Mouse (Mus musculus) left cerebral cortex, adult 2 months (tissue): ENCODE data around the gene Vpreb1. TPM values are rescaled to one million over a fixed set of nuclear protein-coding genes. Genes with fewer than 3 reads are reported as not detected.

Experiments used
- DNase-seq, 2 experiments: peaks; one replicate each; pipeline ENCODE4 v3.0.0; 2021 to 2022; ENCODE audit warnings: low spot score in 2 of 2, mixed read lengths in 1 of 2; ENCODE audit errors: extremely low spot score in 1 of 2
- H3K27ac ChIP-seq: fragments of 200-600 bp; 2 replicates; pipeline ENCODE4 v1.8.1; 2022
- H3K4me3 ChIP-seq: fragments of 200-600 bp; 2 replicates; pipeline ENCODE4 v1.8.1; 2022
- CTCF ChIP-seq: fragments of 200-600 bp; IDR thresholded peaks from 2 replicates; pipeline ENCODE4 v1.8.1; 2022; ENCODE audit warnings: antibody characterized with exemption, mild to moderate bottlenecking, moderate library complexity
- intact Hi-C: fragments of 180-260 bp; cut with DNase I; formaldehyde crosslinking; loops from one replicate; pipeline ENCODE4 v1.15.1; 2025
- total RNA-seq, 2 experiments: library from RNA; stranded (reverse); gene quantifications; 2 replicates each; pipeline ENCODE4 v1.2.3; 2021

Gene Vpreb1
- total RNA-seq, 2 experiments from 2014 or later = 0.63 TPM; not detected in 1

GRCm38 (mm10) chr16:16852411-16852810 is 18.2 kb downstream of the Vpreb1 start:
- H3K4me3 ChIP-seq = no peak overlapping the region
- H3K27ac ChIP-seq = no peak overlapping the region
- no peak for DNase-seq
- TF ChIP-seq CTCF = no peak
- intact Hi-C loops = no loop called here

- TF ChIP-seq CTCF = no peak; the same call in 1 of the 2 replicates
- intact Hi-C loops = no loop called here
- H3K27ac ChIP-seq = no peak overlapping the region
- no peak overlapping the region for H3K4me3 ChIP-seq
- DNase-seq = no peak
These were observed 21.4 kb downstream of the Vpreb1 start for GRCm38 (mm10) chr16:16849196-16849595.

- intact Hi-C loops = loop anchor here (2.0 kb wide), 1 partner anchor 21 kb away; no protein-coding TSS in a partner anchor
- no peak for TF ChIP-seq CTCF
These were observed 41.0 kb downstream of the Vpreb1 start for GRCm38 (mm10) chr16:16829671-16830070.

GRCm38 (mm10) chr16:16828757-16829615 is 41.7 kb downstream of the Vpreb1 start, which contains the start of gene Spag6l:
Gene Spag6l (minus strand): TSS chr16:16829456.
- Histone ChIP-seq H3K27ac (0 out of 2 replicates have a peak within 1 kb of the TSS, but pooled peaks have one; percentile 8), H3K4me3 (peak within 1 kb of the TSS; percentile 58)
- DNase-seq = peak; percentile 46 to 52
- peak; percentile 25 for TF ChIP-seq CTCF
- intact Hi-C loops = no loop called here

More at GRCm38 (mm10) chr16:16829671-16830070, 41.0 kb downstream of the Vpreb1 start:
- DNase-seq = no peak
- peak overlapping the region; percentile 58; the same call in 1 of the 2 replicates for H3K4me3 ChIP-seq
- no peak overlapping the region for H3K27ac ChIP-seq

- intact Hi-C loops = no loop called here
- Histone ChIP-seq H3K27ac (no peak overlapping the region), H3K4me3 (no peak overlapping the region)
- DNase-seq = no peak
- TF ChIP-seq CTCF = no peak
These were observed 44.4 kb downstream of the Vpreb1 start for GRCm38 (mm10) chr16:16826223-16826622.

GRCm38 (mm10) chr16:16825476-16825875 is 45.2 kb downstream of the Vpreb1 start:
- no peak overlapping the region for H3K4me3 ChIP-seq
- TF ChIP-seq CTCF = no peak
- no peak overlapping the region for H3K27ac ChIP-seq
- intact Hi-C loops = no loop called here
- no peak for DNase-seq

Other genes starting within 250 kb of the Vpreb1 start
- not detected for gene Olfr19, start 194.4 kb downstream of the Vpreb1 start, total RNA-seq
- 1 to 10 TPM; 6.2 to 7.0 TPM for gene Spag6l, start 41.4 kb downstream of the Vpreb1 start, total RNA-seq
- not detected for gene Igll1, start 6.9 kb downstream of the Vpreb1 start, total RNA-seq
- 10 to 100 TPM; 64.0 to 72.0 TPM for gene Top3b, start 107 bp downstream of the Vpreb1 start, total RNA-seq
- 10 to 100 TPM; 47.3 to 57.9 TPM for gene Ppm1f, start 25.6 kb upstream of the Vpreb1 start, total RNA-seq
- 100 to 1,000 TPM; 442 to 445 TPM for gene Mapk1, start 112.5 kb upstream of the Vpreb1 start, total RNA-seq
- gene Ypel1, start 198.9 kb upstream of the Vpreb1 start, total RNA-seq = 10 to 100 TPM; 36.4 to 40.6 TPM
- 10 to 100 TPM; 85.3 to 89.8 TPM for gene Ppil2, start 240.4 kb upstream of the Vpreb1 start, total RNA-seq